Mouse (Mus musculus) ES-E14 (cell line): Measurements from ENCODE around the gene Dolk.

Experiments
- CHD2 ChIP-seq: IDR thresholded peaks from 2 replicates; pipeline ENCODE4 v1.6.1; 2014; ENCODE audit warnings: mild to moderate bottlenecking, low read depth, low read length, inconsistent platforms
- HCFC1 ChIP-seq: IDR thresholded peaks from 2 replicates; pipeline ENCODE4 v1.6.1; 2012; ENCODE audit warnings: low read length, inconsistent platforms, borderline replicate concordance; ENCODE audit not compliant: insufficient read depth
- MAFK ChIP-seq: IDR thresholded peaks from 2 replicates; pipeline ENCODE4 v1.6.1; 2014; ENCODE audit warnings: mild to moderate bottlenecking, low read depth, low read length, inconsistent platforms; ENCODE audit not compliant: insufficient read depth

DNA sequence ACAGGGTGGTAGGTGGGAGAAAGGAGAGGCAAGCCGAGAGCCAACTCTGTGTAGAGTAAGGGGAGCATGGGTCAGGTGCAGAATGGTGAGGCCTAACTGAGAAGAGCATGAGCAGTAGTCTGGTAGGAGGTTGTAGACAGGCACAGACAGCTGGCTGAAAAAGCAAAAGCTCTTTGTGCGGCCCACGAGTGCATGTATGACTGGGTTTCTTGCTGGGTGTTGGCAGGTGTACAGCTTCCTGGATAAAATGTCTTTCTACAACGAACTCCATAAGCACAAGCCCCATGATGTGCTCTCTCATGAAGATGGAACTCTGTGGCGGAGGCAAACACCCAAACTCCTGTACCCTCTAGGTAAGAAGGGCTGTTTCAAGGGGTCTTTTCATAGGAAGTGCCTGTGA lies 30.8 kb upstream of the Dolk start:
- TF ChIP-seq HCFC1 (no peak), MAFK (no peak), CHD2 (no peak)
